Mouse (Mus musculus) CH12.LX (cell line): Measurements from ENCODE around the gene Ppfibp2. TPM values are rescaled to one million over a fixed set of nuclear protein-coding genes. Genes with fewer than 3 reads are reported as not detected.

Source experiments
- DNase-seq: peaks from one replicate; pipeline ENCODE4 v3.0.0-alpha.2; 2013; ENCODE audit errors: extremely low read depth
- H3K27ac ChIP-seq: 2 replicates; pipeline ENCODE4 v1.5.1; 2012; ENCODE audit warnings: low read depth, mild to moderate bottlenecking, control low read depth, moderate library complexity; ENCODE audit not compliant: insufficient read depth
- H3K27me3 ChIP-seq: replicated peaks from 2 replicates; pipeline ENCODE3; 2012; ENCODE audit warnings: inconsistent platforms
- H3K36me3 ChIP-seq, 2 experiments: replicated peaks in 1 of 2; 2 replicates each; pipeline versions ENCODE3 to v1.6.1; 2012; ENCODE audit warnings: inconsistent platforms in 1 of 2, low read length in 1 of 2, mild to moderate bottlenecking in 1 of 2, mixed read lengths in 1 of 2, moderate library complexity in 1 of 2; ENCODE audit not compliant: control insufficient read depth in 1 of 2, insufficient read depth in 1 of 2
- H3K4me1 ChIP-seq, 2 experiments: 2 replicates each; pipeline ENCODE4 v1.6.1; 2012; ENCODE audit warnings: inconsistent platforms in 1 of 2, moderate library complexity in 1 of 2; ENCODE audit not compliant: insufficient read depth in 2 of 2, control insufficient read depth in 1 of 2
- H3K4me2 ChIP-seq: 2 replicates; pipeline ENCODE4 v1.6.1; 2012; ENCODE audit warnings: low read depth, mild to moderate bottlenecking, control low read depth; ENCODE audit not compliant: poor library complexity, insufficient read depth, severe bottlenecking
- H3K4me3 ChIP-seq, 3 experiments: fragments of 150-350 bp in 1 of 3; sonication (generic) in 1 of 3; replicated peaks in 1 of 3; 2 replicates each; pipeline versions ENCODE3 to v1.5.1; 2011 to 2012; ENCODE audit warnings: low read depth in 2 of 3, low read length in 2 of 3, mild to moderate bottlenecking in 2 of 3, moderate library complexity in 2 of 3, control low read depth in 1 of 3, improper control_type of control experiment in 1 of 3, inconsistent platforms in 1 of 3, mixed read lengths in 1 of 3; ENCODE audit not compliant: poor library complexity in 1 of 3
- H3K79me2 ChIP-seq: replicated peaks from 2 replicates; pipeline ENCODE4 v1.6.1; 2012; ENCODE audit warnings: mild to moderate bottlenecking, moderate library complexity; ENCODE audit not compliant: control insufficient read depth, poor library complexity, insufficient read depth, severe bottlenecking; ENCODE audit errors: extremely low read depth
- H3K9ac ChIP-seq: 2 replicates; pipeline ENCODE4 v1.6.1; 2012; ENCODE audit warnings: low read depth, mild to moderate bottlenecking, control low read depth, moderate library complexity; ENCODE audit not compliant: insufficient read depth
- H3K9me3 ChIP-seq: replicated peaks from 2 replicates; pipeline ENCODE3; 2012; ENCODE audit warnings: low read length, inconsistent platforms, mixed read lengths
- BHLHE40 ChIP-seq: IDR thresholded peaks from 2 replicates; pipeline ENCODE4 v1.6.1; 2011; ENCODE audit warnings: mild to moderate bottlenecking, low read depth, low read length, improper control_type of control experiment
- CHD1 ChIP-seq: IDR thresholded peaks from 2 replicates; pipeline ENCODE4 v1.6.1; 2012; ENCODE audit warnings: low read depth, low read length, improper control_type of control experiment, inconsistent platforms
- CHD2 ChIP-seq: IDR thresholded peaks from 2 replicates; pipeline ENCODE4 v1.6.1; 2011; ENCODE audit warnings: low read length, improper control_type of control experiment
- CTCF ChIP-seq, 2 experiments: IDR thresholded peaks in 1 of 2; conservative IDR thresholded peaks in 1 of 2; 2 replicates each; pipeline ENCODE4 v1.5.1; 2011 to 2012; ENCODE audit warnings: low read depth in 2 of 2, low read length in 2 of 2, improper control_type of control experiment in 1 of 2, inconsistent platforms in 1 of 2, mild to moderate bottlenecking in 1 of 2, moderate library complexity in 1 of 2
- E2F4 ChIP-seq: IDR thresholded peaks from 2 replicates; pipeline ENCODE4 v1.6.1; 2011; ENCODE audit warnings: low read depth, low read length, improper control_type of control experiment; ENCODE audit not compliant: insufficient replicate concordance
- EP300 ChIP-seq: IDR thresholded peaks from 2 replicates; pipeline ENCODE4 v1.6.1; 2011; ENCODE audit warnings: low read length, improper control_type of control experiment
- HCFC1 ChIP-seq: IDR thresholded peaks from 2 replicates; pipeline ENCODE4 v1.6.1; 2012; ENCODE audit warnings: low read depth, mild to moderate bottlenecking, inconsistent platforms, low read length, improper control_type of control experiment
- KAT2A ChIP-seq: IDR thresholded peaks from 2 replicates; pipeline ENCODE4 v1.6.1; 2012; ENCODE audit warnings: low read length, improper control_type of control experiment, inconsistent platforms; ENCODE audit not compliant: insufficient replicate concordance
- MXI1 ChIP-seq: IDR thresholded peaks from 2 replicates; pipeline ENCODE4 v1.6.1; 2011; ENCODE audit warnings: mild to moderate bottlenecking, low read depth, low read length, improper control_type of control experiment
- NELFE ChIP-seq: IDR thresholded peaks from 2 replicates; pipeline ENCODE4 v1.6.1; 2011; ENCODE audit warnings: low read depth, low read length, improper control_type of control experiment
- NRF1 ChIP-seq: IDR thresholded peaks from 2 replicates; pipeline ENCODE4 v1.6.1; 2014; ENCODE audit warnings: low read depth, mild to moderate bottlenecking, inconsistent platforms, low read length, improper control_type of control experiment, moderate library complexity
- PAX5 ChIP-seq: IDR thresholded peaks from 2 replicates; pipeline ENCODE4 v1.6.1; 2012; ENCODE audit warnings: low read length, inconsistent platforms, mixed read lengths
- POLR2AphosphoS2 ChIP-seq: IDR thresholded peaks from 2 replicates; pipeline ENCODE4 v1.6.1; 2011; ENCODE audit warnings: low read depth, low read length, improper control_type of control experiment
- RAD21 ChIP-seq: IDR thresholded peaks from 2 replicates; pipeline ENCODE4 v1.6.1; 2011; ENCODE audit warnings: low read depth, mild to moderate bottlenecking, low read length, improper control_type of control experiment, moderate library complexity
- TBP ChIP-seq: conservative IDR thresholded peaks from 2 replicates; pipeline ENCODE4 v1.6.1; 2011; ENCODE audit warnings: low read depth, low read length, improper control_type of control experiment
- UBTF ChIP-seq: IDR thresholded peaks from 2 replicates; pipeline ENCODE4 v1.6.1; 2012; ENCODE audit warnings: low read depth, mild to moderate bottlenecking, inconsistent platforms, low read length, improper control_type of control experiment, moderate library complexity
- ZKSCAN1 ChIP-seq: IDR thresholded peaks from 2 replicates; pipeline ENCODE4 v1.6.1; 2012; ENCODE audit warnings: low read depth, inconsistent platforms, low read length, improper control_type of control experiment, borderline replicate concordance
- ZMIZ1 ChIP-seq: IDR thresholded peaks from 2 replicates; pipeline ENCODE4 v1.6.1; 2012; ENCODE audit warnings: low read depth, mild to moderate bottlenecking, inconsistent platforms, low read length, improper control_type of control experiment
- dilution Hi-C: fragments of 300-500 bp; cut with MboI; formaldehyde crosslinking; loops from 2 replicates; pipeline ENCODE4 v1.14.3; 2020; ENCODE audit warnings: low sequenced_read_pairs; ENCODE audit not compliant: extremely low pct_unique_long_range_greater_than_20kb, extremely low pct_ligation_motif_present
- in situ Hi-C: fragments of 300-500 bp; cut with MboI; formaldehyde crosslinking; loops from 3 replicates; pipeline ENCODE4 v1.14.3; 2019; ENCODE audit warnings: low sequenced_read_pairs, low pct_ligation_motif_present, low pct_unique_long_range_greater_than_20kb, mixed read lengths
- polyA plus RNA-seq: library from polyadenylated mRNA; unstranded; fragments of >175 nt; gene quantifications from 2 replicates; pipeline ENCODE4 v1.2.1, GENCODE M21; 2012; ENCODE audit warnings: low read depth; ENCODE audit not compliant: insufficient read length
- total RNA-seq, 2 experiments: library from RNA; depleted of rRNA; stranded (reverse); fragments of 300-350 nt in 1 of 2; fragments of >200 nt in 1 of 2; gene quantifications; 2 replicates each; pipeline ENCODE4 v1.2.3; 2012 to 2014

Ppfibp2 gene
- total and polyA plus RNA-seq, 3 experiments, result 30.2 to 40.3 (median 40.2) TPM

GRCm38 (mm10) chr7:107690426-107691221 lies 95.6 kb downstream of the Ppfibp2 start:
- H3K79me2 ChIP-seq, result peaks cover 2% of the 10 kb centered on the region; the same call in 1 of the 2 replicates
- H3K4me1 ChIP-seq, result peaks cover 10 to 65% of the 10 kb centered on the region in 2 experiments
- peaks cover 39 to 85% of the 10 kb centered on the region in 2 experiments for H3K36me3 ChIP-seq
- H3K27ac ChIP-seq, result no peak overlapping the region
- no peak overlapping the region for H3K4me3 ChIP-seq
- no peak for TF ChIP-seq BHLHE40
- no peak for TF ChIP-seq CTCF (conservative IDR thresholded peaks at IDR 0.05 in 1 of 2, IDR thresholded peaks at IDR 0.05 in 1 of 2; ENCODE audit: low read depth in 2 of 2, low read length in 2 of 2)
- no peak for TF ChIP-seq ZMIZ1
- TF ChIP-seq NELFE, result no peak
- no peak for TF ChIP-seq TBP
- no peak for TF ChIP-seq KAT2A
- no peak for TF ChIP-seq PAX5
- no peak for TF ChIP-seq ZKSCAN1
- no peak for TF ChIP-seq UBTF
- no peak for TF ChIP-seq E2F4
- no peak for TF ChIP-seq MXI1
- H3K9me3 ChIP-seq, result no peaks in the 10 kb centered on the region
- no peak for DNase-seq
- in situ Hi-C loops (no loop called here), dilution Hi-C loops (no loop called here)
- no peak overlapping the region for H3K4me2 ChIP-seq
- no peak overlapping the region for H3K9ac ChIP-seq
- H3K27me3 ChIP-seq, result no peaks in the 10 kb centered on the region

- H3K4me2 ChIP-seq, result no peak overlapping the region
- TF ChIP-seq NELFE (no peak), KAT2A (no peak), HCFC1 (no peak), EP300 (no peak), MXI1 (no peak), CHD2 (no peak), POLR2AphosphoS2 (no peak), ZMIZ1 (no peak), RAD21 (no peak), BHLHE40 (no peak), NRF1 (no peak), CHD1 (no peak)
- DNase-seq, result no peak
- no peak overlapping the region for H3K9ac ChIP-seq
- peaks cover 40 to 85% of the 10 kb centered on the region in 2 experiments for H3K36me3 ChIP-seq
- no peak overlapping the region for H3K27ac ChIP-seq
- H3K27me3 ChIP-seq, result no peaks in the 10 kb centered on the region
- no peaks in the 10 kb centered on the region for H3K9me3 ChIP-seq
- dilution Hi-C loops (no loop called here), in situ Hi-C loops (no loop called here)
- H3K4me3 ChIP-seq, result no peak overlapping the region
- H3K4me1 ChIP-seq, result peaks cover 10 to 70% of the 10 kb centered on the region in 2 experiments
- peaks cover 2% of the 10 kb centered on the region; the same call in 1 of the 2 replicates for H3K79me2 ChIP-seq
Observed at GRCm38 (mm10) chr7:107691493-107691892, 96.5 kb downstream of the Ppfibp2 start.
